In the genomic region with DNA sequence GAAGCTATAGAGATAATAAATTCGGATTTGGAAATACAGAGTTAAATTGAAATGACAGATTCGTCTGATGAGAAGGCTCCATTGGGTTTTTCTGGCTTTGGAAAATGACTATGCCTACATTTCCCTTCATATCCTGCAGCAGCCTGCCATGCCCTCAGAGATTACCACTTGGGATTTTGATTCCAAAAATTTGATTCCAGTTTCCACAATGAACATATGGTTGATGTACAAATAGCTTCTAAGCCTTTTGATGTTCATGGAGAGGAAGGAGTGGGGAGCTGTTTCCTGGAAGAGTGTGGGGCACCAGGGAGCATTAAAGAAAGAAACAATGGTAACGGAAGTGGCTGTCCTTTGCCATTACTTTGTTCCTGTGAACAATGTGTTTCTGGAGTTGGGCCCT, we compare ENCODE assay signal across 28 mouse cellular contexts.
"Had no signal": no experiment of that assay in that cellular context is flagged by ENCODE, and none has a peak within 500 bp of the region (broad histone marks: within the 10 kb centered on the region; RNA-seq: fewer than 3 reads in every experiment).

No protein-coding gene starts in this region.

- H3K9ac ChIP-seq: embryonic facial prominence, embryonic 12.5 days; embryonic facial prominence, embryonic 13.5 days; embryonic facial prominence, embryonic 15.5 days; forebrain, embryonic 12.5 days; forebrain, embryonic 15.5 days had no signal

- H3K9me3 ChIP-seq: embryonic facial prominence, embryonic 10.5 days; embryonic facial prominence, embryonic 12.5 days; embryonic facial prominence, embryonic 13.5 days; embryonic facial prominence, embryonic 15.5 days; forebrain, embryonic 10.5 days; forebrain, embryonic 12.5 days; forebrain, embryonic 15.5 days had no signal

- H3K27me3 ChIP-seq: embryonic facial prominence, embryonic 12.5 days; embryonic facial prominence, embryonic 13.5 days; embryonic facial prominence, embryonic 15.5 days; forebrain, embryonic 12.5 days; forebrain, embryonic 15.5 days had no signal

- H3K27ac ChIP-seq: embryonic facial prominence, embryonic 10.5 days; embryonic facial prominence, embryonic 12.5 days; embryonic facial prominence, embryonic 13.5 days; embryonic facial prominence, embryonic 15.5 days; forebrain, embryonic 10.5 days; forebrain, embryonic 12.5 days; forebrain, embryonic 15.5 days; gastrocnemius, adult 2 months; heart, adult 2 months had no signal

- H3K4me3 ChIP-seq: embryonic facial prominence, embryonic 10.5 days; embryonic facial prominence, embryonic 12.5 days; embryonic facial prominence, embryonic 13.5 days; embryonic facial prominence, embryonic 15.5 days; erythroblast, embryonic 14.5 days; forebrain, embryonic 10.5 days; forebrain, embryonic 12.5 days; forebrain, embryonic 15.5 days; gastrocnemius, adult 2 months; heart, adult 2 months had no signal

- H3K4me1 ChIP-seq: embryonic facial prominence, embryonic 10.5 days; embryonic facial prominence, embryonic 12.5 days; embryonic facial prominence, embryonic 13.5 days; embryonic facial prominence, embryonic 15.5 days; forebrain, embryonic 10.5 days; forebrain, embryonic 12.5 days; forebrain, embryonic 15.5 days had no signal

- H3K4me2 ChIP-seq: embryonic facial prominence, embryonic 12.5 days; embryonic facial prominence, embryonic 13.5 days; embryonic facial prominence, embryonic 15.5 days; forebrain, embryonic 12.5 days; forebrain, embryonic 15.5 days had no signal

- DNase-seq: cerebellum, adult 18-20 months; cerebellum, adult 2 months; cerebellum, adult 8-10 months; cerebellum, adult 9-10 months; cerebellum, adult 9-11 months; cerebellum, postnatal 10 days; cerebellum, postnatal 14 days; cerebellum, postnatal 25 days; cerebellum, postnatal 36 days; embryo, embryonic 11 days; gastrocnemius, adult 2 months; gastrocnemius, postnatal 10 days; gastrocnemius, postnatal 14 days; gastrocnemius, postnatal 25 days; gastrocnemius, postnatal 36 days; heart, adult 11 months; heart, adult 18-20 months; heart, adult 2 months had no signal

- H3K36me3 ChIP-seq: embryonic facial prominence, embryonic 10.5 days; embryonic facial prominence, embryonic 12.5 days; embryonic facial prominence, embryonic 13.5 days; embryonic facial prominence, embryonic 15.5 days; forebrain, embryonic 10.5 days; forebrain, embryonic 12.5 days; forebrain, embryonic 15.5 days had no signal

- ATAC-seq: forebrain, embryonic 14.5 days; forebrain, embryonic 15.5 days; forebrain, embryonic 16.5 days had no signal
